Mouse (Mus musculus): ENCODE measurements at regions not wholly inside any gene's neighbourhood (a gene's known extent, or its start where the extent isn't known, plus 50 kb on each side); places are given as distances from the start of the nearest gene placed in this dataset.

DNA sequence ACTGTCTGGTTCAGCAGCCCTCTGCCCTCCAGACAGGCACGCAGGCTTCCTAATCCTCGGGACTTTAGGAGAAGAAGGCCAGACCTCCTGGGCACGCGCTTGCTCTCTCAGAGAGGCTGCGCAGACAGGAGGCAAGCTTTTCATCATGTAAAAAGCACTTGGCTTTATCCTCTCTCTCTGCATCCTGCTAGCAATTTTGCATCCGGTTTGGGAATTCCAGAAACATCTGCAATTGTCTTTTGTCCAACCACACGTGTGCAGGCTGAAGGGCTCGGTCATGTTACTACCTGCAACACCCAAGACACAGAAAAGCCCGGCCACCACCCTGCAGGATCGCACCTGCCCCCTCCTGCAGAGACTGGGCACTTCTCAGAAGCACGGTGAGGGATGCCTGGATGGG lies 323.3 kb downstream of the Sox9 start:
- Histone ChIP-seq H3K9me3 (ENCODE audit: control insufficient read depth, low read length) (no peaks in the 10 kb centered on the region), H3K4me1 (ENCODE audit: control insufficient read depth, insufficient read depth, low read length) (peaks cover 26% of the 10 kb centered on the region), H3K27me3 (ENCODE audit: control insufficient read depth, insufficient read depth, low read length) (no peaks in the 10 kb centered on the region), H3K27ac (ENCODE audit: low read depth, low read length) (no peak overlapping the region), H3K36me3 (ENCODE audit: control insufficient read depth, insufficient read depth, low read length) (no peaks in the 10 kb centered on the region), H3K4me2 (ENCODE audit: low read depth) (no peak overlapping the region), H3K4me3 (ENCODE audit: low read depth, low read length) (no peak overlapping the region), H3K9ac (ENCODE audit: low read length) (no peak overlapping the region)
- ATAC-seq (ENCODE audit: insufficient read depth, low FRiP score, low TSS enrichment) = no peak
- WGBS = 80% methylated on average over 11 of the region's 11 CpGs
- DNase-seq (ENCODE audit: low spot score) = no peak

DNA sequence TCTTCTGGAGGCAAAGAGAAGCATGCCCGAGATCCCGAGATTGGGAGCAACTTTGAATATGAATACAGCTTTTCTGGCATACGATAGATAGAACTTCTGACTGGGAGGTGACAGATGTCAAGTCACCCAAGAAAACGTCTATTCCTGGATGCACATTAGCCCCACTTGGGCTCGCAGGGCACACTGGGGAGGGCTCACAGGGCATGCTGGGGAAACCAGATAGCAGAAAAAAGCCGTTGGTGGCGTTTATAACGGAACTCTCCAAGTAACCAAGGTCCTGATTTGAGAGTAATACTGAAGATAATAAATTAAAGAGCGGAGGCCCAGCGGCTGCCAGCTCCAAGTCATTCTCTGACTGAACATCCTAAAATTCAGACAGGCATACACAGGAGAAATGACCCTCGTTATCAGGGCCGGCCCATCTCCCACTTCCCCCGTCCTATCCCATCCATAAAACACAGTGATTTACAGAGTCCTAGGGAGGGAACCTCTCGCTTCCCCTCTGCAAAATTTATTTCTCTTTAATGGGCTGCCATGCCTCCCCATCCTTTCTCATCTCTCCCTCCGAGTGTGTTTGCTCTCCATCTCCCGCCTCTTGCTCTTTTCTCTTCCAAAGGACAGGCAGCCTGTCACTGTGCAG lies 325.3 kb downstream of the Sox9 start:
- H3K36me3 ChIP-seq (ENCODE audit: control insufficient read depth, insufficient read depth, low read length) = no peaks in the 10 kb centered on the region
- WGBS = 38% methylated on average over 16 of the region's 16 CpGs
- no peaks in the 10 kb centered on the region for H3K27me3 ChIP-seq (ENCODE audit: control insufficient read depth, insufficient read depth, low read length)
- H3K4me2 ChIP-seq (ENCODE audit: low read depth) = no peak overlapping the region
- H3K4me3 ChIP-seq (ENCODE audit: low read depth, low read length) = no peak overlapping the region
- peaks cover 26% of the 10 kb centered on the region for H3K4me1 ChIP-seq (ENCODE audit: control insufficient read depth, insufficient read depth, low read length)
- no peaks in the 10 kb centered on the region for H3K9me3 ChIP-seq (ENCODE audit: control insufficient read depth, low read length)
- peak; percentile 63; the same call in 1 of the 2 replicates for ATAC-seq (ENCODE audit: insufficient read depth, low FRiP score, low TSS enrichment)
- no peak for DNase-seq (ENCODE audit: low spot score)
- no peak overlapping the region for H3K9ac ChIP-seq (ENCODE audit: low read length)
- 0 out of 2 replicates have a peak overlapping the region, but pooled peaks have one; percentile 34 for H3K27ac ChIP-seq (ENCODE audit: low read depth, low read length)

DNA sequence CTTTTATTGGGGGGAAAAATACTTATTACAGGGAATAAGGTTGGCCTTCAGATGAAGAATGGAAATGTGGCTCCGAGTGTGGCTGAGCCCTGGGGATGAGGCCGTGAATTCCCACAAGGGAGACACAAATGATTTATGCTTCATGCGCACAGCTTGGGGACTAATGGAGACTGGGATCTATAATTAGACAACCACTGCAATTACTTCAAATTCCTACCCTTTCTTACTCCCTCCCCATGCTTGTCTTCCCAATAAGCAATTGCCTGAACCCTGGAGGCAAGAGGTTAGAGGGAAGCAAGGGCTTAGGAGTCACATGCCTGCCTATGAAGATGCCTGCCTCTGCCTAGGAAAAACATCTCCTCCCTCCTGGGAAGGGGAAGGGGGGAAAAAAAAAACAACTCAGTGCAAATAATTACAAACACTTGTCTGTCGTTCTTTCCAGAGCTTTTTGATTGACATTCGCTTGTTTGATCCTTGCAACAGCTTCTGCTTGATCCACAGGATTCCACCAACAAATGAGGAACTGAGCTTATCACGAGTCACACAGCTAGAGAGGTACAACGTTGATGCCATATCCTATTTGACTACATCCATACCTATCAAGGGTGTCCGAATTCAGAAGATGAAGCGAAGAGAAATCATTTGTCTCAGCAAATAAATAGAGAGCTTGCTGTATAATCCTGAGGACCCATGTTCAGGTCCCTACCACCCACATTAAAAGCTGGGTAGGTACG lies 326.1 kb downstream of the Sox9 start:
- H3K9ac ChIP-seq (ENCODE audit: low read length) = no peak overlapping the region
- 59% methylated on average over 10 of the region's 10 CpGs for WGBS
- no peak overlapping the region for H3K4me3 ChIP-seq (ENCODE audit: low read depth, low read length)
- no peaks in the 10 kb centered on the region for H3K36me3 ChIP-seq (ENCODE audit: control insufficient read depth, insufficient read depth, low read length)
- ATAC-seq (ENCODE audit: insufficient read depth, low FRiP score, low TSS enrichment) = peak; percentile 39; the same call in 1 of the 2 replicates
- H3K27me3 ChIP-seq (ENCODE audit: control insufficient read depth, insufficient read depth, low read length) = no peaks in the 10 kb centered on the region
- H3K9me3 ChIP-seq (ENCODE audit: control insufficient read depth, low read length) = no peaks in the 10 kb centered on the region
- no peak overlapping the region for H3K4me2 ChIP-seq (ENCODE audit: low read depth)
- DNase-seq (ENCODE audit: low spot score) = no peak
- peaks cover 26% of the 10 kb centered on the region for H3K4me1 ChIP-seq (ENCODE audit: control insufficient read depth, insufficient read depth, low read length)
- H3K27ac ChIP-seq (ENCODE audit: low read depth, low read length) = 0 out of 2 replicates have a peak overlapping the region, but pooled peaks have one; percentile 23

DNA sequence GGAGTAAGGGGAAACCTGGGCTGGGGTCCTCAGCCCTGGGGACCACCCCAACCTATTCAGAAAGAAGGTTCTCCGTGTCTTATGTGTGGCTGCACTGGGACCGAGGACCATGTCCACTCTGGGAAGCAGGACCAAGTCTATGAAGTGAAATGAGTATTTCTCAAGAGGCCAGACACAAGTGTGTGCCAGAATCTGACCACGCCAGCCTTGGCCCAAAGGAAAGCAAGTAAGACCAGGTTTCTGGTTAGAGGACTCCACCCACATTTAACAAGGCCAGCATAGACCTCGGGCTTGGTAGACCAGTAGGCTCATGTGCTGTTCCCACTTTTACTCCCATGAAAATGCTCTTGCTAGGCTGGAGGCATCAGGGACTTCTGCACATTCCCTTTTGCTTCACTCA lies 327.1 kb downstream of the Sox9 start:
- H3K36me3 ChIP-seq (ENCODE audit: control insufficient read depth, insufficient read depth, low read length) = no peaks in the 10 kb centered on the region
- no peak overlapping the region for H3K4me3 ChIP-seq (ENCODE audit: low read depth, low read length)
- no peak overlapping the region for H3K9ac ChIP-seq (ENCODE audit: low read length)
- DNase-seq (ENCODE audit: low spot score) (no peak), ATAC-seq (ENCODE audit: insufficient read depth, low FRiP score, low TSS enrichment) (peak; percentile 22; the same call in 1 of the 2 replicates)
- H3K27ac ChIP-seq (ENCODE audit: low read depth, low read length) = no peak overlapping the region
- peaks cover 24% of the 10 kb centered on the region for H3K4me1 ChIP-seq (ENCODE audit: control insufficient read depth, insufficient read depth, low read length)
- no peak overlapping the region for H3K4me2 ChIP-seq (ENCODE audit: low read depth)
- 93% methylated on average over 4 of the region's 4 CpGs for WGBS
- H3K27me3 ChIP-seq (ENCODE audit: control insufficient read depth, insufficient read depth, low read length) = no peaks in the 10 kb centered on the region
- no peaks in the 10 kb centered on the region for H3K9me3 ChIP-seq (ENCODE audit: control insufficient read depth, low read length)

DNA sequence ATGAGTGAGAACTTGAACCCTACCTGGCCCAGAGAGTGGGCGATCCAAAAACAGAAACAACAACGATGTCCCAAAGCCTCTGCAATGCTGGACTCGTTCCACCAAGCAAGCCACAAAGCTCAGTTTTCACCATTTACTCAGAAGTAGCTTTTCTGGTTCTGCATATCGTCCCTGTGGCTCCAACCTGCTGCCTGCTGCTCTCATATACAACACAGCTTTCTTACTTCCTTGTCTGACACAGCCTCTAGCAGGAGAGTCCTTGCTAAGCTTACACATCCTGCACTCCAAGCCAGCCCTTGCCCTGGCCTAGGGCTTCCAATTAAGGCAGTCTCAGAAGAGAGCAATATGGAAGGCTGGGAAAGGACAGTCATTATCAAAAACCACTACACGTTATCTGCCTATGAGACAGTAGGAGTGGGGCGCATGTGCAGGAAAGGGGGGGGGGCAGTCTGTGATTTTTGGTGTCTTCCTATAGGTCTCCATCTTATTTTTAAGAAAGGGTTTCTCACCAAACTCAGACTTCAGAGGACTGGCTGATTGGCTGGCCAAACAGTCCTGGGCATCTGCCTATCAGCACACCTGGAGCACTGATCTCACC lies 331.3 kb downstream of the Sox9 start:
- Histone ChIP-seq H3K4me3 (ENCODE audit: low read depth, low read length) (no peak overlapping the region), H3K9me3 (ENCODE audit: control insufficient read depth, low read length) (no peaks in the 10 kb centered on the region), H3K4me1 (ENCODE audit: control insufficient read depth, insufficient read depth, low read length) (peaks cover 8% of the 10 kb centered on the region), H3K4me2 (ENCODE audit: low read depth) (no peak overlapping the region), H3K27me3 (ENCODE audit: control insufficient read depth, insufficient read depth, low read length) (no peaks in the 10 kb centered on the region), H3K9ac (ENCODE audit: low read length) (no peak overlapping the region), H3K27ac (ENCODE audit: low read depth, low read length) (no peak overlapping the region), H3K36me3 (ENCODE audit: control insufficient read depth, insufficient read depth, low read length) (no peaks in the 10 kb centered on the region)
- WGBS = 88% methylated on average over 6 of the region's 6 CpGs
- DNase-seq (ENCODE audit: low spot score) (no peak), ATAC-seq (ENCODE audit: insufficient read depth, low FRiP score, low TSS enrichment) (no peak)

DNA sequence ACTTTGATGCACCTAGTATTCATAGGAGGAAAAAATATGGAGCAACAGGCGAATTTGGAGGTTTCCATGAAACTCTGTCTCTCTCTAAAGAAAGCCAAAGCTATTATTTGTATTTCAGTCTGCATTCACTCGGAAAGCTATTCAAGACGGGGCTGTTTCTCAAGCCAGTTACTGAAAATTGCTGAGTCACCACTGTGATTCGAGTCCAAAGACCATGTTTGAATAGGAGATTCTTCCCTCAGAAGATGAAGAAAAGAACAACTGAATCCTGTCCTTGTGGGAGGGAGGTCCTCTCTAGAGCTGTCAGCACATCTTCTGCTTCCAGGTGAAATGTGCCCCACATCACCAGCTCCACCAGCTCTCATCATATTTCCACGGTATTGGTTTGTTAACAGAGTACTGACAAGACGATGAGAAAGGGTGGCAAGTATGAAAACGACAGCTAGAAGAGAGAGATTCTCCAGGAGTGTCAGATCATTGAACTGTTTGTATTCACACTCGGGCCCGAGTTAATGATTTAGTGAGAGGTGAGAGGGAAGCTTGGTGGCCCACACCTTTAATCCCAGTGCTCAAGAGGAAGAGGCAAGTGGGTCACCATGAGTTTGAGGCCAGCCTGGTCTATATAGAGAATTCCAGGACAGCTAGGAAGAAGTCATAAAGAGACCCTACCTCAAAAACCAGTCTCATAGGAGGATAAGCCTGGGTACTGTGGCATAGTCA lies 335.3 kb downstream of the Sox9 start:
- DNase-seq (ENCODE audit: low spot score) (no peak), ATAC-seq (ENCODE audit: insufficient read depth, low FRiP score, low TSS enrichment) (no peak)
- Histone ChIP-seq H3K27ac (ENCODE audit: low read depth, low read length) (no peak overlapping the region), H3K9ac (ENCODE audit: low read length) (no peak overlapping the region), H3K36me3 (ENCODE audit: control insufficient read depth, insufficient read depth, low read length) (no peaks in the 10 kb centered on the region), H3K4me2 (ENCODE audit: low read depth) (no peak overlapping the region), H3K9me3 (ENCODE audit: control insufficient read depth, low read length) (no peaks in the 10 kb centered on the region), H3K27me3 (ENCODE audit: control insufficient read depth, insufficient read depth, low read length) (no peaks in the 10 kb centered on the region), H3K4me3 (ENCODE audit: low read depth, low read length) (no peak overlapping the region), H3K4me1 (ENCODE audit: control insufficient read depth, insufficient read depth, low read length) (peaks cover 9% of the 10 kb centered on the region)
- WGBS = 92% methylated on average over 9 of the region's 9 CpGs

DNA sequence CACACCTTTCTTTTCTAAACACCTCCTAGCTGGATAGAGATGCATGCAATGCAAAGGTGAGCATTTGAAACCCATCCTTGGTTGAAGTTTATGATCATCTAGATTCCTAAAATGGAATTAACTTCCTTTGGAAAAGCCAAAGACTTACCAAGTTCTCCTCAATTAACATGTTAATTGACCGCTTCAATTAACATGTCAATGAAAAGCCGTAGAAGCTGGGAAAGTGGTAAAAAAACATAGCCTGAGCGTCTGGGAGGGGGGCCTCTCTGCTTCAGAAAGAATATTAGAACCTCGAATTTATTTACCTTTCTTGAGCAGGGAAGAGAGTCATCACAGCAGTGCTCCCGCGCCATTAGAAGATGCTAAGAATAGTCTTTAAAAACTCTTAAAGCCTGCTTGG lies 338.5 kb downstream of the Sox9 start:
- no peak for DNase-seq (ENCODE audit: low spot score)
- 32% methylated on average over 6 of the region's 6 CpGs for WGBS
- no peak overlapping the region for H3K9ac ChIP-seq (ENCODE audit: low read length)
- H3K4me2 ChIP-seq (ENCODE audit: low read depth) = no peak overlapping the region
- ATAC-seq (ENCODE audit: insufficient read depth, low FRiP score, low TSS enrichment) = no peak
- no peaks in the 10 kb centered on the region for H3K36me3 ChIP-seq (ENCODE audit: control insufficient read depth, insufficient read depth, low read length)
- H3K27me3 ChIP-seq (ENCODE audit: control insufficient read depth, insufficient read depth, low read length) = no peaks in the 10 kb centered on the region
- H3K27ac ChIP-seq (ENCODE audit: low read depth, low read length) = no peak overlapping the region
- H3K4me1 ChIP-seq (ENCODE audit: control insufficient read depth, insufficient read depth, low read length) = peaks cover 9% of the 10 kb centered on the region
- H3K4me3 ChIP-seq (ENCODE audit: low read depth, low read length) = no peak overlapping the region
- no peaks in the 10 kb centered on the region for H3K9me3 ChIP-seq (ENCODE audit: control insufficient read depth, low read length)

DNA sequence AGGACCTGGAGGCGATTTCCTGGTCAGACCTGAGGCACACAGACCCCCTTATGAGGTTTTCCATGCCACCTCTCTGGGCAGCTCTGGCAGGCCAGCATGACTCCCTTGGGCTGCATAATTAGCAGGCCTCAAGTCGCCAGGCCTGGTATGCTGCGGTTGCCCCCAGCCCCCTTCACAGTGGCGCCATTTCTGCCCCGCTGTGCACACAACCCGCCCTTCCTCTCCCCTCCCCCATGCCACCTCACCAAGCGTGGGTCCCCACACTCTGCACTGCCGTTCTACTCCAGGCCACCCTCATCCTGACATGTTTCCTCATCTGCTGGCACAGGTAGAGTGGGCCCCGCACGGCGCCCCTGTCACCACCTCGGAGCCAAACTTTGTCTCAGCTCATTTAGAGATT lies 339.3 kb downstream of the Sox9 start:
- no peak for ATAC-seq (ENCODE audit: insufficient read depth, low FRiP score, low TSS enrichment)

More for the DNA sequence above, 339.3 kb downstream of the Sox9 start:
- no peak overlapping the region for H3K9ac ChIP-seq (ENCODE audit: low read length)
- no peaks in the 10 kb centered on the region for H3K9me3 ChIP-seq (ENCODE audit: control insufficient read depth, low read length)
- no peaks in the 10 kb centered on the region for H3K27me3 ChIP-seq (ENCODE audit: control insufficient read depth, insufficient read depth, low read length)
- no peak for DNase-seq (ENCODE audit: low spot score)
- 35% methylated on average over 11 of the region's 12 CpGs for WGBS
- no peak overlapping the region for H3K27ac ChIP-seq (ENCODE audit: low read depth, low read length)
- H3K36me3 ChIP-seq (ENCODE audit: control insufficient read depth, insufficient read depth, low read length) = no peaks in the 10 kb centered on the region
- no peak overlapping the region for H3K4me2 ChIP-seq (ENCODE audit: low read depth)
- peaks cover 9% of the 10 kb centered on the region for H3K4me1 ChIP-seq (ENCODE audit: control insufficient read depth, insufficient read depth, low read length)
- H3K4me3 ChIP-seq (ENCODE audit: low read depth, low read length) = no peak overlapping the region
